Mouse (Mus musculus) adrenal gland, adult 2 months (tissue): ENCODE measurements around the gene Cdh4. TPM values are rescaled to one million over a fixed set of nuclear protein-coding genes. Genes with fewer than 3 reads are reported as not detected.

Experiments used
- DNase-seq: peaks from one replicate; pipeline ENCODE4 v3.0.0; 2021
- polyA plus RNA-seq: library from polyadenylated mRNA; depleted of rRNA; stranded (reverse); fragments of >200 nt; gene quantifications from 2 replicates; pipeline ENCODE4 v1.2.3, GENCODE M21; 2012
- total RNA-seq, 2 experiments: library from RNA; stranded (reverse); gene quantifications; 2 replicates each; pipeline ENCODE4 v1.2.3; 2021

Cdh4 gene
- total and polyA plus RNA-seq, 3 experiments = 2.8 to 5.0 (median 3.3) TPM

DNA sequence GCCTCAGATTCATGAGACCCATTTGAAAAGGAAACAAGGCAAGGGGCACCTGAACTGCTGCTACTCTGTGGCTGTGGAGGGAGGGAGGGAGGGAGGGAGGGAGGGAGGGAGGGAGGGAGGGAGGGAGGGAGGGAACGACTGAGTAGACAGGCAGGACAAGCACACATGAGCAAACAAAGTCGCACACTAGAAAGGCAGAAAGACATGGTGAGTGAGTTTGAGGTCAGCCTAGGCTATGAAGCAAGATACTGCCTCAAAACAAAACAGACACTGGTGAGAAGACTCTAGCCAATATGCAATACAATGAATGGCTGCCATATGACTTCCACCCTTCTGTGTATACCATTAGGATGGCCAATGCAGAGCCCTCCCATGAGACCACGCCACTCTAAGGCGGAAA is 502.8 kb downstream of the Cdh4 start:
- no peak for DNase-seq

GRCm38 (mm10) chr2:179946496-179946895 is 504.3 kb downstream of the Cdh4 start:
- peak; percentile 55 for DNase-seq

DNA sequence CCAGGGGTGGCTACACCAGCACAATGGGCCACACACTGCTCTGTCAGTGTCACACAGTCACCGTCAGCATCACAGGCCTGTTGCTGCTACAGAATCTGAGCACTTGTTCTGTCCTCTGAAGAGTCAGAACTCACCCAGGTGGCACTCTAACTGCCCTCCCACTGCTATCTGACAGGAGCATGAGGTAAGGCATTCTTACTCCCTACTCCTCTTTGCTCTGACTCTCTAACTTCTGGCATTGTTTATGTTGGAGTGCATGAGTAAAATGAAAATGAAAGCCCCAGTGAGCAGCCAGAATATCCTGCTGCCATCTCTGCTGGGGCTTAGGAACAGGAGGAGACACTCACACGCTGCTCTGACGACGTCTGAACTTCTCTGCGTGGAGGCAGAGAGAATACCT is 505.4 kb downstream of the Cdh4 start:
- no peak for DNase-seq

GRCm38 (mm10) chr2:179948820-179949219 is 506.6 kb downstream of the Cdh4 start:
- DNase-seq = no peak
